Mouse (Mus musculus): ENCODE measurements at regions not wholly inside any gene's neighbourhood (a gene's known extent, or its start where the extent isn't known, plus 50 kb on each side); places are given as distances from the start of the nearest gene placed in this dataset.
A peak's percentile ranks its signal among the peaks of the same experiment; 100 is the strongest.

- CTCF ChIA-PET, result no interaction called here
- H3K27me3 ChIP-seq, result peaks cover 4% of the 10 kb centered on the region
- ATAC-seq, result no peak
- POLR2A ChIA-PET, result no interaction called here
- in situ Hi-C loops (cut with MboI; ENCODE audit: low pct_unique_long_range_greater_than_20kb), result no loop called here
- no peak for TF ChIP-seq CTCF (IDR thresholded peaks at IDR 0.05)
- DNase-seq (ENCODE audit: low read depth, low spot score), result no peak
Measured at GRCm38 (mm10) chr6:98688624-98689023, 346.1 kb upstream of the Gm765 start.

- in situ Hi-C loops (cut with MboI; ENCODE audit: low pct_unique_long_range_greater_than_20kb), result no loop called here
- DNase-seq (ENCODE audit: low read depth, low spot score) (no peak), ATAC-seq (no peak)
- CTCF ChIA-PET, result no interaction called here
- no peak for TF ChIP-seq CTCF (IDR thresholded peaks at IDR 0.05)
- H3K27me3 ChIP-seq, result no peaks in the 10 kb centered on the region
- POLR2A ChIA-PET, result no interaction called here
Measured at GRCm38 (mm10) chr6:98666388-98666989, 323.9 kb upstream of the Gm765 start.

- ChIA-PET POLR2A (no interaction called here), CTCF (no interaction called here)
- TF ChIP-seq CTCF (IDR thresholded peaks at IDR 0.05), result no peak
- ATAC-seq, result no peak
- no peaks in the 10 kb centered on the region for H3K27me3 ChIP-seq
- in situ Hi-C loops (cut with MboI; ENCODE audit: low pct_unique_long_range_greater_than_20kb), result no loop called here
- DNase-seq (ENCODE audit: low read depth, low spot score), result no peak
Measured at GRCm38 (mm10) chr6:98651827-98652226, 309.3 kb upstream of the Gm765 start.

GRCm38 (mm10) chr6:98651315-98651714 is 308.8 kb upstream of the Gm765 start:
- no peak for TF ChIP-seq CTCF (IDR thresholded peaks at IDR 0.05)
- CTCF ChIA-PET, result no interaction called here
- POLR2A ChIA-PET, result no interaction called here
- no peaks in the 10 kb centered on the region for H3K27me3 ChIP-seq
- in situ Hi-C loops (cut with MboI; ENCODE audit: low pct_unique_long_range_greater_than_20kb), result no loop called here
- DNase-seq (ENCODE audit: low read depth, low spot score) (no peak), ATAC-seq (no peak)

- CTCF ChIA-PET, result interaction anchor here (0.8 to 1.2 kb wide), 2 partner anchors 33 to 127 kb away, joined by 3 to 4 read pairs; no protein-coding TSS in a partner anchor
- no peaks in the 10 kb centered on the region for H3K27me3 ChIP-seq
- no peak for TF ChIP-seq CTCF (IDR thresholded peaks at IDR 0.05)
- ATAC-seq (peak; percentile 84), DNase-seq (ENCODE audit: low read depth, low spot score) (peak; percentile 44)
- POLR2A ChIA-PET, result no interaction called here
- in situ Hi-C loops (cut with MboI; ENCODE audit: low pct_unique_long_range_greater_than_20kb), result no loop called here
Measured at GRCm38 (mm10) chr6:98640316-98640715, 297.8 kb upstream of the Gm765 start.

GRCm38 (mm10) chr6:98635816-98636215 is 293.3 kb upstream of the Gm765 start:
- no peak for DNase-seq (ENCODE audit: low read depth, low spot score)
- in situ Hi-C loops (cut with MboI; ENCODE audit: low pct_unique_long_range_greater_than_20kb), result no loop called here
- CTCF ChIA-PET, result interaction anchor here (2.2 kb wide), 1 partner anchor 10 kb away, joined by 8 read pairs; no protein-coding TSS in a partner anchor

GRCm38 (mm10) chr6:98632278-98633063 is 289.9 kb upstream of the Gm765 start:
- ATAC-seq (no peak), DNase-seq (ENCODE audit: low read depth, low spot score) (no peak)
- no peaks in the 10 kb centered on the region for H3K27me3 ChIP-seq
- CTCF ChIA-PET, result no interaction called here
- POLR2A ChIA-PET, result no interaction called here
- no peak for TF ChIP-seq CTCF (IDR thresholded peaks at IDR 0.05)
- in situ Hi-C loops (cut with MboI; ENCODE audit: low pct_unique_long_range_greater_than_20kb), result no loop called here

More at GRCm38 (mm10) chr6:98635816-98636215, 293.3 kb upstream of the Gm765 start:
- no peak for ATAC-seq
- POLR2A ChIA-PET, result interaction anchor here (1.0 kb wide), 1 partner anchor 785 kb away, joined by 3 read pairs; no protein-coding TSS in a partner anchor
- no peak for TF ChIP-seq CTCF (IDR thresholded peaks at IDR 0.05)
- no peaks in the 10 kb centered on the region for H3K27me3 ChIP-seq

- in situ Hi-C loops (cut with MboI; ENCODE audit: low pct_unique_long_range_greater_than_20kb), result no loop called here
- DNase-seq (ENCODE audit: low read depth, low spot score), result no peak
- no peak for ATAC-seq
- CTCF ChIA-PET, result no interaction called here
- H3K27me3 ChIP-seq, result no peaks in the 10 kb centered on the region
- POLR2A ChIA-PET, result no interaction called here
- no peak for TF ChIP-seq CTCF (IDR thresholded peaks at IDR 0.05)
Measured at GRCm38 (mm10) chr6:98631269-98631668, 288.7 kb upstream of the Gm765 start.

GRCm38 (mm10) chr6:98629646-98630045 is 287.1 kb upstream of the Gm765 start:
- ATAC-seq (no peak), DNase-seq (ENCODE audit: low read depth, low spot score) (no peak)
- no peaks in the 10 kb centered on the region for H3K27me3 ChIP-seq
- POLR2A ChIA-PET, result no interaction called here
- in situ Hi-C loops (cut with MboI; ENCODE audit: low pct_unique_long_range_greater_than_20kb), result no loop called here
- TF ChIP-seq CTCF (IDR thresholded peaks at IDR 0.05), result no peak
- CTCF ChIA-PET, result no interaction called here

- no peak for TF ChIP-seq CTCF (IDR thresholded peaks at IDR 0.05)
- H3K27me3 ChIP-seq, result no peaks in the 10 kb centered on the region
- ChIA-PET POLR2A (no interaction called here), CTCF (interaction anchor here (0.8 to 1.7 kb wide), 2 partner anchors 8 to 10 kb away, joined by 3 to 8 read pairs; no protein-coding TSS in a partner anchor)
- ATAC-seq, result no peak
- no peak for DNase-seq (ENCODE audit: low read depth, low spot score)
- in situ Hi-C loops (cut with MboI; ENCODE audit: low pct_unique_long_range_greater_than_20kb), result no loop called here
Measured at GRCm38 (mm10) chr6:98626435-98626834, 283.9 kb upstream of the Gm765 start.

- CTCF ChIA-PET, result no interaction called here
- ATAC-seq (no peak), DNase-seq (ENCODE audit: low read depth, low spot score) (no peak)
- in situ Hi-C loops (cut with MboI; ENCODE audit: low pct_unique_long_range_greater_than_20kb), result no loop called here
- POLR2A ChIA-PET, result no interaction called here
- TF ChIP-seq CTCF (IDR thresholded peaks at IDR 0.05), result no peak
- no peaks in the 10 kb centered on the region for H3K27me3 ChIP-seq
Measured at GRCm38 (mm10) chr6:98620886-98621285, 278.3 kb upstream of the Gm765 start.
